Mouse (Mus musculus): Measurements from ENCODE around the gene Akap1.
A peak's percentile ranks its signal among the peaks of the same experiment; 100 is the strongest.
"Not testable (repeated sequence)": the region's sequence is repeated elsewhere in the genome, so short reads cannot be mapped to it uniquely, and the experiment has no call there.

Gene Akap1

DNA sequence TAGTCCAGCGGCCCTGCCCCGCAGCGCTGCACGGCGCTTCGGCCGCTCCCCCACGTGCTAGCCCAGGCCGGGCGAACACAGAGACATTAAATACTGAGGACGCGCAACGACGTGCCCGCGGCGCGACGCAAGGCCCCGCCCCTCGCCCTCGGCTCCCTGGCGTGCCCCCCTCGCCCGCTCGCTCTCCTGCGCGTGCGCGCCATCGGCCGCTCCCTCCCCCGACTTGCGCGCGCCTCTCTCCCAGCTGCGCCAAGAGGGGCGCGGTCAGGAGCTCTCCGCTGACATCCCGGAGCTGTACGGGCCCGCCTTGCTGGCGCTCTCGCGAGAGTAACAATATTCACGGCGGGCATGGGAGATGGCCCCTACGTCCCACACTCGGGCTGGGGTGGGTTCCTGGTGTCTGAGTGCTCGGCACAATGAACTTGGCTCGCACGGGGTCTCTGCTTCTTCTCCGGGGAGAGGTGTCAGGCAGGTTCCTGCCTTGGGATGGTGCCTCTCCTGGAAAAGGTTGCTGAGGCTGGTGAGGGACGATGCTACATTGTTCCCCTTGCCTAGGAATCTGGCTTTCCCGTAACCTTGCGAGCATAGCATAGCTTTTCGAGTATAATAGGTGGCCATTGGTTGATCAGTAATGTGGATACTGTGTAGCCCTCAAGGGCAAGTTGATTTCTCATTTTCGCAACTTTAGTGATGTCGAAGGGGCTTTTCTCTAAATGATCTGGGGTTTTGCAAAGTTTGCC is at the start of gene Akap1:
TSS of gene Akap1 (minus strand) at position 129 of the 740 bp plus-strand sequence.
- peak; percentile 99 for DNase-seq (ENCODE audit: low read depth)

DNA sequence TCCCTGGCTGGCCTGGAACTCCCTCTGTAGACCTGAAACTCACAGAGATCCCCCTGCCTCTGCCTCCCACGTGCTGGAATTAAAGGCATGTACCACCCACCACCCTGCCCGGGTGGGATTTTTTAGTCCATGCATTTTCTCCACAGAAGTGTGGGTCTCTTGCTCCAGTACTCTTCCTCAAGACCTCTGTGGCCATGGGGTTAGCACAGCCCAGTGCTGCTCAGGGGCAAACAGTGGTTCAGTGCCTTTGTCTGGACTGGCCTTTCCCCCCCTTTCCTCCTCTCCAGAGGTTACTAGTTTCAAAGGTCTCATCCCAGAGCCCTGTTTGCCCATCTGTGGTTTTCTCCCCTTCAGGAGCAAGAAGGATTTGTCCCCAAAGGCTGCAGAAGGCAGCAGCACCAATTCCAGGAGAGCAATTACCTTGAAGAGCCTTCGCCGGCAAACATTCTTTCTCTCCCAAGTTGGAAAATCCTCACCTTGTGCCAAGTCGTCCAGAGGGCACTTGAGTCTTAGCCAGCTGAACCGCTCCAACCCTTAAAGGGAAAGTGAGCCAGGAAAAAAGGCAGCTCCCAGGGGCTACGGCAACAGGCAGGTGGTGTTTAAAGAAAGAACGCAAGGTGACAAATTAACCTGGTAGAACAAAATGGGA is 45.1 kb upstream of the Akap1 start:
- peak; percentile 53 for DNase-seq (ENCODE audit: low read depth)

DNA sequence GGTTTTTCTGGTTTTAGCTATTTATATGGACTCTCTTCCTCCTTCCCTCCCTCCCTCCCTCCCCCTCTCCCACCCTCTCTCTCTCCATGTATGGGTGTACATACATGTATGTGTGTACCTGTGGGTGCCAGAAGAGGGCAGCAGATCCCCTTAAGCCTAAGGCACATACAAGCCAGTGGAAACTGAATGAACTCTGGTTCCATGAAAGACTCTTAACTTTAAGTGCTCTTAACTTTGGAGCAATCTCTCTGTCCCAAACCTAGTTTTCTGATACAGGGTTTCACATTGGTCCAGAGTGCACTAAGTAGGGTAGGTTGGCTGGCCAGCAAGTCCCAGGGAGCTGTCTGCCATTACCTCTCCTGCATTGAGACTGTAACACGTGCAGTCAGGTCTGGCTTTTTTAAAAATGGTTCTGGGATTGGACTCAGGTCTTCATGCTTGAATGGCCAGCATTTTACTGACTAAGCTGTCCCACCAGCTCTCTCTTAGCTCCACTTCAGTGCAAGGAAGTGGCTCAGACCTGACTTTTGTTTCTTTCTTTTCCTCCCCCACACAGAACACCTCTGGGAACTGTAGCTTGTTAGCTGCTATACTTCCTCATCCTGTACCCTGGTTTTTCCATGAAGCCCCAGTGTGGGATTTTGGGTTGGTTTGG is 44.3 kb upstream of the Akap1 start:
- DNase-seq (ENCODE audit: low read depth) = peak; percentile 67

DNA sequence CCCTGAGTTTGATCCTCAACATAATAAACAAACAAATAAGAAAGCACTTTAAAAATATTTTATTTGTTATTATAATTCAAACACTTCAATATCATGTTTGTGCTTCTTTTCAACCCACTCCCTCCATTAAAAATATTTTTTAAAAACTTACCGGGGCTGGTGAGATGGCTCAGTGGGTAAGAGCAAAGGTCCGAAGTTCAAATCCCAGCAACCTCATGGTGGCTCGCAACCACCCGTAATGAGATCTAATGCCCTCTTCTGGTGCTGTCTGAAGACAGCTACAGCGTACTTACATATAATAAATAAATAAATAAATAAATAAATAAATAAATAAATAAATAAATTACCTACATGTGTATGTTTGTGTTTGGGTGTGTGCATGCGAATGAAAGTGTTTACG is 43.5 kb upstream of the Akap1 start:
- DNase-seq (ENCODE audit: low read depth) = no peak

DNA sequence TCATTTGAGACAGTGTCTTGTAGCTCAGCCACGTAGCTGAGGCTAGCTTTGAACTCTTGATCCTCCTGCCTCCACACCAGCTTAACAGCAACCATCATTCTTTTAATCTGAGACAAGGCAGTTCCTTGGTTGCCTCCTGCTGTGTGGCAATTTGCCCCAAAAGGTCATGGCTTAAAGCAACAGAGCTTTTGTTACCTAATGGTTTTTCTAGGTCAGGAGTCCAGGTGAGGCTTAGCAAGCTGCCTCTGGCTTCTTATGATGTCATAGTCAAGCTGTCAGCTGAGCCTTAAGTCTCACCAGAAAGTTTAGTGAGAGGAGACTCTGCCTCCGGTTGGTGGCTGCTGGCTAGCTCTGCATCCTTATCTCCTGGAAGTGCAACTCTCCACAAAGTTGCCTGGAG is 41.2 kb upstream of the Akap1 start:
- DNase-seq (ENCODE audit: low read depth) = no peak

- DNase-seq (ENCODE audit: low read depth) = no peak
These were observed 39.7 kb upstream of the Akap1 start for GRCm38 (mm10) chr11:88904080-88904479.

GRCm38 (mm10) chr11:88902762-88903161 is 38.4 kb upstream of the Akap1 start:
- no peak for DNase-seq (ENCODE audit: low read depth)

GRCm38 (mm10) chr11:88901341-88901802 is 37.0 kb upstream of the Akap1 start:
- DNase-seq (ENCODE audit: low read depth) = peak; percentile 33

GRCm38 (mm10) chr11:88899561-88899960 is 35.2 kb upstream of the Akap1 start:
- no peak for DNase-seq (ENCODE audit: low read depth)

- DNase-seq (ENCODE audit: low read depth) = no peak
These were observed 34.0 kb upstream of the Akap1 start for GRCm38 (mm10) chr11:88898380-88898763.

GRCm38 (mm10) chr11:88897624-88898379 is 33.4 kb upstream of the Akap1 start:
- peak; percentile 40 for DNase-seq (ENCODE audit: low read depth)

DNA sequence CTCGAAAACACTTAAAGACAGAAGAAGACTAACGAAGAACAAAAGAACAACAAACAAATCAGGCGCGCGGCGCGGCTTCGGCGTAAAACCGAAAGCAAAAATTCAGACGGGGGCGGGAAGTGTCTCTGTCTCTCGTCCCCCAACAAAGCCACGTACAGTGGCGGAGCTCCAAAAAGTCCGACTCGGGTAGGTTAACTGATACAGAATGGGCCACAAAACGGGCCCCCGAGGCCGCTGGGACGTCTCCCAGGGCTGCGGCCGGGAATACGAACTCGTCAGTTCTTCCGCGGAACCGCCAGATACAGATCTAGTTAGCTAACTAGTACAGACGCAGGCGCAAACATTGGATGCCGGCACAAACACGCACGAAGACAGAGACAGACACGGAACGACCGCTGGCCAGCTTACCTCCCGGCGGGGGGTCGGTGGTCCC is 31.4 kb upstream of the Akap1 start:
- not testable (repeated sequence) for DNase-seq (ENCODE audit: low read depth)

- DNase-seq (ENCODE audit: low read depth) = not testable (repeated sequence)
These were observed 30.8 kb upstream of the Akap1 start for GRCm38 (mm10) chr11:88895235-88895634.

GRCm38 (mm10) chr11:88894279-88894678 is 29.9 kb upstream of the Akap1 start:
- not testable (repeated sequence) for DNase-seq (ENCODE audit: low read depth)

DNA sequence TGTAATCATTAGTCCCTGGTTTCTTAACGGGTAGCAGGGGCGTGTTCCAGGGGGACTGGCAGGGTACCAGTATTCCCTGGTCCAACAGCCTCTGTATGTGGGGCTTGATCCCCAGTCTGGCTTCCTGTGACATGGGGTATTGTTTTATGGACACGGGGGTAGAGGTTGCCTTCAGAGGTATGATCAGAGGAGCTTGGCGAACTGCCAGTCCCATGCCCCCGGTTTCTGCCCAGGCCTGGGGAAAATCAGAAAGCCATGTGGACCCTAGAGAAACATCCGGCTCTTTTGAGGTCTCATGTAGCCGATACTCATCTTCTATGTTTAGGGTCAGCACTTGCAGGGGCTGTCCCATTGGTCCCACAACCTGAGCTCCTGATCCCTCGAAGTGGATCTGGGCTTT is 29.1 kb upstream of the Akap1 start:
- not testable (repeated sequence) for DNase-seq (ENCODE audit: low read depth)

DNA sequence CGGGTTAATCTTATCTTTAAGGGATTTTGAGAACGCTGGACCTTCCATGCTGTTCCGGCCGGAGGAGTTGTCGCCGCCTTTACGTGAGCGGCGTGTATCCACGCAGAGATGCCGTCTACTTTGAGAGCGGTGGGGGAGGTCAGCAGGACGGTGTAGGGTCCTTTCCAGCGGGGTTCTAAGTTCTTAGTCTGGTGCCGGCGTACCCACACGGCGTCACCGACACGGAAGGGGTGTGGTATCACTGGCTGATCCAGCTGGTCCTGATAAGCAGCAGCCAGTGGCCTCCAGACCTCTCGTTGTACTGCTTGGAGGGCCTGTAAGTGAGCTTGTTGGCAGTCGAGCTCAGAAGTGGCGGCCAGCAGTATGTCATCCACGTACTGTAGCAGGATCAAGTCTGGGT is 28.4 kb upstream of the Akap1 start:
- DNase-seq (ENCODE audit: low read depth) = not testable (repeated sequence)

- not testable (repeated sequence) for DNase-seq (ENCODE audit: low read depth)
These were observed 27.7 kb upstream of the Akap1 start for GRCm38 (mm10) chr11:88891921-88892561.

- not testable (repeated sequence) for DNase-seq (ENCODE audit: low read depth)
These were observed 27.1 kb upstream of the Akap1 start for GRCm38 (mm10) chr11:88891446-88891845.

DNA sequence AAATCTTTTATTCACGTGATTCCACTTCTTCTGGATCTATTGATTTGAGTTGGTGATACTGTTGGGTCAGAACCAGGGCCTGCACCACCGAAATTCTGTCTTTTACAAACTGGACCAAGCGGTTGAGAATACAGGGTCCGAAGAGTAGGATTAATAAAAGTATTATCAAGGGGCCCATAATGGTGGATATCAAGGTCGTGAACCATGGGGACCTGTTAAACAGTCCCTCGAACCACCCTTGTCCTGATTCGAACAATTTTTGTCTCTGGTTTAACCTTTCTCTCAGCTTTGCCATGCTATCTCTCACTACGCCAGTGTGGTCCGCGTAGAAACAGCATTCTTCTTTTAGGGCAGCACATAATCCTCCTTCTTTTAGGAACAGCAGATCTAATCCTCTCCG is 26.5 kb upstream of the Akap1 start:
- not testable (repeated sequence) for DNase-seq (ENCODE audit: low read depth)

GRCm38 (mm10) chr11:88888996-88889395 is 24.6 kb upstream of the Akap1 start:
- DNase-seq (ENCODE audit: low read depth) = no peak

GRCm38 (mm10) chr11:88884376-88885065 is 20.1 kb upstream of the Akap1 start:
- no peak for DNase-seq (ENCODE audit: low read depth)

All from NIH3T3 (cell line).